ENCODE assay signal across 8 mouse cellular contexts in the genomic region with DNA sequence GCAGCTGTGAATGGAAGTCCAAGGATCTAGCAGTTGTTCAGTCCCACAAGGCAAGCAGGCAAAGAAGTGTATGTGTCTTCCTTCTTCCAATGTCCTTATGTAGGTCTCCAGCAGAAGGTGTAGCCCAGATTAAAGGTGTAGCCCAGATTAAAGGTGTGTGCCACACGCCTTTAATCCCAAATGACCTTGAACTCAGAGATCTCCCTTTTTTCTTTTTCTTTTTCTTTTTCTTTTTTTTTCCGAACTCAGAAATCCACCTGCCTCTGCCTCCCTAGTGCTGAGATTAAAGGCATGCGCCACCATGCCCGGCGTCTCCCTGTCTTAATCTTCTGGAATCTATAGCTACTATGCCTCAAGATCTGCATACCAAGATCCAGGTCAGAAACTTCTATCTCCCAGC. TPM values are rescaled to one million over a fixed set of nuclear protein-coding genes. Genes with fewer than 3 reads are reported as not detected.
DNase-seq lines count a peak whose midpoint lies in the region; ATAC-seq and TF ChIP-seq lines count a peak whose summit lies in the region.
"Not testable (repeated sequence)": the region's sequence is repeated elsewhere in the genome, so short reads cannot be mapped to it uniquely, and the experiment has no call there.

Cdk2ap1 (minus strand) TSS at position 101 of the 400 bp plus-strand sequence.

- H3K27ac ChIP-seq in embryonic facial prominence, embryonic 14.5 days (replicated peaks; ENCODE audit: low read depth, low read length); limb, embryonic 14.5 days (replicated peaks; ENCODE audit: low read depth, low read length); midbrain, embryonic 11.5 days (ENCODE audit: low read depth, low read length); stomach, postnatal 0 days (replicated peaks): not testable (repeated sequence)

- not testable (repeated sequence) for H3K27me3 ChIP-seq in embryonic facial prominence, embryonic 14.5 days (replicated peaks; ENCODE audit: control insufficient read depth, insufficient read depth, low read length); limb, embryonic 14.5 days (ENCODE audit: control insufficient read depth, insufficient read depth, low read length); midbrain, embryonic 11.5 days (ENCODE audit: control insufficient read depth, insufficient read depth, low read length); stomach, postnatal 0 days (ENCODE audit: control insufficient read depth, insufficient read depth, low read length)

- H3K36me3 ChIP-seq in embryonic facial prominence, embryonic 14.5 days (ENCODE audit: control insufficient read depth, insufficient read depth, low read length); limb, embryonic 14.5 days (ENCODE audit: control insufficient read depth, insufficient read depth, low read length); midbrain, embryonic 11.5 days (ENCODE audit: control insufficient read depth, insufficient read depth, low read length); stomach, postnatal 0 days (ENCODE audit: control insufficient read depth, insufficient read depth, low read length): not testable (repeated sequence)

- not testable (repeated sequence) for ATAC-seq in activated CD4-positive, CD25-positive, alpha-beta regulatory T cell, adult 4 months; embryonic facial prominence, embryonic 14.5 days (ENCODE audit: low read depth); limb, embryonic 14.5 days (ENCODE audit: low FRiP score, low read depth); midbrain, embryonic 11.5 days (ENCODE audit: low FRiP score); stomach, postnatal 0 days (ENCODE audit: low FRiP score, low TSS enrichment)

- not testable (repeated sequence) for TF ChIP-seq POLR2A in limb, embryonic 14.5 days (IDR thresholded peaks at IDR 0.05; ENCODE audit: borderline replicate concordance, extremely low read depth, insufficient read depth, insufficient read length)

- not testable (repeated sequence) for TF ChIP-seq CTCF in stomach, postnatal 0 days (IDR thresholded peaks at IDR 0.05; ENCODE audit: low read depth)

- H3K9me3 ChIP-seq in embryonic facial prominence, embryonic 14.5 days (ENCODE audit: control insufficient read depth, low read length); limb, embryonic 14.5 days (ENCODE audit: control insufficient read depth, low read length); midbrain, embryonic 11.5 days (ENCODE audit: control insufficient read depth, low read length); stomach, postnatal 0 days (ENCODE audit: control insufficient read depth, low read length): not testable (repeated sequence)

- not testable (repeated sequence) for TF ChIP-seq EP300 in stomach, postnatal 0 days (optimal IDR thresholded peaks at IDR 0.05)

- not testable (repeated sequence) for H3K4me1 ChIP-seq in embryonic facial prominence, embryonic 14.5 days (ENCODE audit: control insufficient read depth, insufficient read depth, low read length); limb, embryonic 14.5 days (ENCODE audit: control insufficient read depth, insufficient read depth, low read length); midbrain, embryonic 11.5 days (ENCODE audit: control insufficient read depth, insufficient read depth, low read length); stomach, postnatal 0 days (replicated peaks; ENCODE audit: control insufficient read depth, insufficient read depth)

- 91% methylated on average over 5 of the region's 5 CpGs for WGBS in embryonic facial prominence, embryonic 14.5 days
- WGBS in large intestine, adult 2 months, result 92% methylated on average over 5 of the region's 5 CpGs
- WGBS in limb, embryonic 14.5 days, result 94% methylated on average over 5 of the region's 5 CpGs
- WGBS in midbrain, embryonic 11.5 days, result 90% methylated on average over 5 of the region's 5 CpGs
- 92% methylated on average over 5 of the region's 5 CpGs for WGBS in stomach, postnatal 0 days

- not testable (repeated sequence) for DNase-seq in embryonic facial prominence, embryonic 14.5 days (ENCODE audit: low spot score); gastrocnemius, postnatal 25 days; heart, postnatal 4 days; large intestine, adult 2 months (ENCODE audit: low read depth, low spot score); limb, embryonic 14.5 days (ENCODE audit: low spot score); midbrain, embryonic 11.5 days (ENCODE audit: low spot score, missing footprints); stomach, postnatal 0 days (ENCODE audit: low spot score)

- H3K4me2 ChIP-seq in embryonic facial prominence, embryonic 14.5 days (ENCODE audit: low read depth, low read length); limb, embryonic 14.5 days (replicated peaks; ENCODE audit: low read depth, low read length, severe bottlenecking); midbrain, embryonic 11.5 days; stomach, postnatal 0 days (replicated peaks; ENCODE audit: low read depth): not testable (repeated sequence)

- not testable (repeated sequence) for H3K4me3 ChIP-seq in embryonic facial prominence, embryonic 14.5 days (ENCODE audit: low read depth, low read length); limb, embryonic 14.5 days (replicated peaks; ENCODE audit: low read length); midbrain, embryonic 11.5 days (ENCODE audit: low read depth, low read length); stomach, postnatal 0 days (ENCODE audit: low read depth, low read length)

- not testable (repeated sequence) for H3K9ac ChIP-seq in embryonic facial prominence, embryonic 14.5 days (ENCODE audit: low read depth, low read length); limb, embryonic 14.5 days (ENCODE audit: low read depth, low read length, severe bottlenecking); midbrain, embryonic 11.5 days (ENCODE audit: low read length); stomach, postnatal 0 days (ENCODE audit: low read length)

RNA-seq across cellular contexts. Expression of gene Cdk2ap1, which starts in this region (rescaled TPM):
- polyA plus RNA-seq in activated CD4-positive, CD25-positive, alpha-beta regulatory T cell, adult 4 months (2017; shearing (Covaris generic)), result 10 to 100 TPM; 18.4 to 20.1 TPM
- polyA plus RNA-seq in embryonic facial prominence, embryonic 14.5 days (2014; fragmentation: Nextera tagmentation; extraction: Ambion mirVana), result 62.2 and 69.7 TPM in 2 replicates
- total RNA-seq in gastrocnemius, postnatal 25 days (2021), result 100 to 1,000 TPM; 113 to 116 TPM
- 100 to 1,000 TPM; 201 to 202 TPM for total RNA-seq in heart, postnatal 4 days (2021)
- 97.9 and 118 TPM in 2 replicates for polyA plus RNA-seq in large intestine, adult 2 months (2012; rRNA removed)
- 379 and 405 TPM in 2 replicates for polyA plus RNA-seq in limb, embryonic 14.5 days (2012; rRNA removed)
- polyA plus RNA-seq in limb, embryonic 14.5 days (2014; fragmentation: Nextera tagmentation; extraction: Ambion mirVana), result 122 and 234 TPM in 2 replicates
- 215 and 262 TPM in 2 replicates for polyA plus RNA-seq in midbrain, embryonic 11.5 days (2014; fragmentation: Nextera tagmentation; extraction: Ambion mirVana)
- 57.6 and 81.6 TPM in 2 replicates for polyA plus RNA-seq in stomach, postnatal 0 days (2015; fragmentation: Nextera tagmentation; extraction: Ambion mirVana)
